In genomic region chr3:148248617-148249016, GRCm38 (mm10) we compare ENCODE assay signal across 9 mouse cellular contexts.
DNase-seq lines count a peak whose midpoint lies in the region; ATAC-seq and TF ChIP-seq lines count a peak whose summit lies in the region.
"Had no signal": no experiment of that assay in that cellular context is flagged by ENCODE, and none has a peak within 500 bp of the region (broad histone marks: within the 10 kb centered on the region; RNA-seq: fewer than 3 reads in every experiment).

No protein-coding gene starts in this region.

- no peak overlapping the region for H3K4me3 ChIP-seq in liver, adult 2 months (ENCODE audit: insufficient read depth, low read depth, low read length)
- no peak overlapping the region for H3K4me3 ChIP-seq in liver, embryonic 11.5 days (ENCODE audit: low read depth, low read length)
- no peak overlapping the region for H3K4me3 ChIP-seq in liver, embryonic 13.5 days (replicated peaks)
- H3K4me3 ChIP-seq: limb, embryonic 13.5 days had no signal

- no peak overlapping the region for H3K4me2 ChIP-seq in liver, embryonic 11.5 days
- H3K4me2 ChIP-seq in liver, embryonic 13.5 days, result no peak overlapping the region
- H3K4me2 ChIP-seq: limb, embryonic 13.5 days had no signal

- no peak for TF ChIP-seq POLR2A in liver, adult 2 months (IDR thresholded peaks at IDR 0.05; ENCODE audit: extremely low read depth, insufficient read depth, low read length)

- no peaks in the 10 kb centered on the region for H3K27me3 ChIP-seq in liver, adult 2 months (ENCODE audit: control insufficient read depth, insufficient read depth, low read length)
- no peaks in the 10 kb centered on the region for H3K27me3 ChIP-seq in liver, embryonic 11.5 days (replicated peaks; ENCODE audit: control insufficient read depth, insufficient read depth, low read length)
- no peaks in the 10 kb centered on the region for H3K27me3 ChIP-seq in liver, embryonic 13.5 days
- H3K27me3 ChIP-seq: limb, embryonic 13.5 days had no signal

- WGBS in liver, adult 2 months, result 67% methylated on average over 1 of the region's 1 CpGs
- 55% methylated on average over 1 of the region's 1 CpGs for WGBS in liver, embryonic 11.5 days
- WGBS in liver, embryonic 13.5 days (ENCODE audit: insufficient replicate concordance), result 23% methylated on average over 1 of the region's 1 CpGs

- ATAC-seq in liver, embryonic 11.5 days (replicated peaks; ENCODE audit: low FRiP score), result no peak
- peak; percentile 36; the same call in 1 of the 2 replicates for ATAC-seq in liver, embryonic 13.5 days (ENCODE audit: low read depth)

- no peak overlapping the region for H3K9ac ChIP-seq in liver, adult 2 months (ENCODE audit: low read depth, low read length)
- no peak overlapping the region for H3K9ac ChIP-seq in liver, embryonic 11.5 days (ENCODE audit: low read depth, low read length)
- H3K9ac ChIP-seq in liver, embryonic 13.5 days, result no peak overlapping the region
- H3K9ac ChIP-seq: limb, embryonic 13.5 days had no signal

- no peaks in the 10 kb centered on the region for H3K9me3 ChIP-seq in liver, embryonic 11.5 days (ENCODE audit: control insufficient read depth, low read length)
- no peaks in the 10 kb centered on the region for H3K9me3 ChIP-seq in liver, embryonic 13.5 days (replicated peaks)
- H3K9me3 ChIP-seq: limb, embryonic 13.5 days had no signal

- H3K27ac ChIP-seq in liver, adult 2 months (replicated peaks; ENCODE audit: insufficient read depth, low read depth, low read length), result no peak overlapping the region
- no peak overlapping the region for H3K27ac ChIP-seq in liver, embryonic 11.5 days (ENCODE audit: low read depth, low read length)
- no peak overlapping the region for H3K27ac ChIP-seq in liver, embryonic 13.5 days
- H3K27ac ChIP-seq: limb, embryonic 13.5 days had no signal

- DNase-seq in adrenal gland, adult (ENCODE audit: inconsistent age in 2 of 2, low spot score in 1 of 2), result peak; percentile 15 to 51
- no peak for DNase-seq in adrenal gland, postnatal 4 days (ENCODE audit: low spot score in 2 of 2)
- DNase-seq in liver, adult 2 months (ENCODE audit: extremely low read depth, low read depth, low spot score), result peak; percentile 22
- DNase-seq in liver, embryonic 11.5 days (ENCODE audit: low spot score), result no peak
- peak; percentile 27 for DNase-seq in fibroblast of lung, adult 2 months (ENCODE audit: low read depth)
- DNase-seq in liver, embryonic 13.5 days, result no peak
- DNase-seq in skeletal muscle tissue, adult 2 months (ENCODE audit: low read depth, low spot score), result peak; percentile 88
- no peak for DNase-seq in B cell, adult 2 months

- H3K79me2 ChIP-seq in liver, adult 2 months (ENCODE audit: control insufficient read depth, insufficient read depth, low read length), result no peaks in the 10 kb centered on the region

- TF ChIP-seq CTCF in liver, adult 2 months (IDR thresholded peaks at IDR 0.05; ENCODE audit: low read depth, low read length), result no peak

- H3K36me3 ChIP-seq in liver, adult 2 months (ENCODE audit: control insufficient read depth, insufficient read depth, low read length), result no peaks in the 10 kb centered on the region
- H3K36me3 ChIP-seq in liver, embryonic 11.5 days (ENCODE audit: control insufficient read depth, insufficient read depth, low read length), result no peaks in the 10 kb centered on the region
- no peaks in the 10 kb centered on the region for H3K36me3 ChIP-seq in liver, embryonic 13.5 days
- H3K36me3 ChIP-seq: limb, embryonic 13.5 days had no signal

- H3K4me1 ChIP-seq in liver, adult 2 months (ENCODE audit: control insufficient read depth, insufficient read depth, low read length), result no peaks in the 10 kb centered on the region
- no peaks in the 10 kb centered on the region for H3K4me1 ChIP-seq in liver, embryonic 11.5 days (replicated peaks; ENCODE audit: control insufficient read depth, insufficient read depth, low read length)
- no peaks in the 10 kb centered on the region for H3K4me1 ChIP-seq in liver, embryonic 13.5 days (replicated peaks)
- H3K4me1 ChIP-seq: limb, embryonic 13.5 days had no signal

Comparison
In these comparisons a context has a peak if more than half of its experiments do, and no peak if none do; other contexts are left out.
1. DNase-seq: peak in adrenal gland, adult (2 of 2), liver, adult 2 months (single experiment), fibroblast of lung, adult 2 months (single experiment) and skeletal muscle tissue, adult 2 months (single experiment); none in adrenal gland, postnatal 4 days (0 of 2), liver, embryonic 11.5 days (single experiment), liver, embryonic 13.5 days (single experiment) and B cell, adult 2 months (0 of 2).